Mouse (Mus musculus): Measurements from ENCODE around the gene Uqcrh.

GRCm38 (mm10) chr4:116110695-116111094, 35.8 kb upstream of the Uqcrh start:
- TF ChIP-seq TAL1 (conservative IDR thresholded peaks at IDR 0.05; ENCODE audit: low read depth, low read length): no peak
- TF ChIP-seq CTCF (IDR thresholded peaks at IDR 0.05; ENCODE audit: low read depth, low read length): no peak
- TF ChIP-seq POLR2AphosphoS5 (IDR thresholded peaks at IDR 0.05; ENCODE audit: insufficient replicate concordance, low read depth, low read length): no peak
- no peak for TF ChIP-seq GATA1 (IDR thresholded peaks at IDR 0.05; ENCODE audit: borderline replicate concordance, low read length)
